Mouse (Mus musculus) midbrain, postnatal 0 days (tissue): ENCODE results near the gene Clec4d. TPM values are rescaled to one million over a fixed set of nuclear protein-coding genes. Genes with fewer than 3 reads are reported as not detected.
A peak's percentile ranks its signal among the peaks of the same experiment; 100 is the strongest.

Experiments
- ATAC-seq: fragments of 200-750 bp; cut with Nextera tagmentation; 2 replicates; pipeline ENCODE4 v1.8.0; 2017; ENCODE audit warnings: moderate number of reproducible peaks, mild to moderate bottlenecking, moderate TSS enrichment, moderate library complexity; ENCODE audit not compliant: low FRiP score
- DNase-seq: peaks from one replicate; pipeline ENCODE4 v3.0.0-alpha.2; 2015; ENCODE audit warnings: low spot score
- H3K27ac ChIP-seq: fragments of 300-500 bp; sonication (generic); 2 replicates; pipeline ENCODE4 v1.5.1; 2014; ENCODE audit warnings: low read depth, mild to moderate bottlenecking, low read length, mixed read lengths
- H3K27me3 ChIP-seq: fragments of 300-500 bp; sonication (generic); 2 replicates; pipeline ENCODE4 v1.6.1; 2014; ENCODE audit warnings: low read length, control low read depth, mixed read lengths; ENCODE audit not compliant: insufficient read depth
- H3K36me3 ChIP-seq: fragments of 300-500 bp; sonication (generic); 2 replicates; pipeline ENCODE4 v1.6.1; 2014; ENCODE audit warnings: low read length, control low read depth, mixed read lengths; ENCODE audit not compliant: insufficient read depth
- H3K4me1 ChIP-seq: fragments of 300-500 bp; sonication (generic); 2 replicates; pipeline ENCODE4 v1.6.1; 2014; ENCODE audit warnings: mild to moderate bottlenecking, control low read depth, antibody characterized with exemption, low read length, mixed read lengths; ENCODE audit not compliant: insufficient read depth
- H3K4me2 ChIP-seq: fragments of 300-500 bp; sonication (generic); 2 replicates; pipeline ENCODE4 v1.6.1; 2014; ENCODE audit warnings: low read depth, mild to moderate bottlenecking, low read length, mixed read lengths; ENCODE audit not compliant: poor library complexity, severe bottlenecking
- H3K4me3 ChIP-seq: fragments of 300-500 bp; sonication (generic); 2 replicates; pipeline ENCODE4 v1.5.1; 2014; ENCODE audit warnings: low read depth, mild to moderate bottlenecking, low read length, moderate library complexity
- H3K9ac ChIP-seq: fragments of 300-500 bp; sonication (generic); replicated peaks from 2 replicates; pipeline ENCODE4 v1.6.1; 2014; ENCODE audit warnings: mild to moderate bottlenecking, low read length, moderate library complexity, mixed read lengths; ENCODE audit not compliant: poor library complexity, severe bottlenecking
- H3K9me3 ChIP-seq: fragments of 300-500 bp; sonication (generic); 2 replicates; pipeline ENCODE4 v1.6.1; 2016; ENCODE audit warnings: low read length, control low read depth
- CTCF ChIP-seq: IDR thresholded peaks from 2 replicates; pipeline ENCODE4 v1.5.1; 2016; ENCODE audit warnings: antibody characterized with exemption, mild to moderate bottlenecking
- WGBS: fragments of 180-500 bp; shearing (Covaris S2); extraction: QIAGEN DNeasy Blood & Tissue Kit; methylation state at CpG from one replicate; pipeline ENCODE4 v1.1.7; 2014; 5-methylcytosine and 5-hydroxymethylcytosine counted together
- polyA plus RNA-seq: library from polyadenylated mRNA; unstranded; fragments of >200 nt; fragmentation: Nextera tagmentation; extraction: Ambion mirVana; gene quantifications from 2 replicates; pipeline ENCODE4 v1.2.1, GENCODE M21; 2015
- total RNA-seq: library from RNA; depleted of rRNA; stranded (reverse); fragments of >200 nt; gene quantifications from 2 replicates; pipeline ENCODE4 v1.2.3, GENCODE M21; 2014

Gene Clec4d
- total and polyA plus RNA-seq, 2 experiments from 2014 or later: not detected

GRCm38 (mm10) chr6:123252735-123253134 lies 9.2 kb upstream of the Clec4d start:
- Histone ChIP-seq H3K4me2 (no peak overlapping the region), H3K9ac (no peak overlapping the region), H3K36me3 (no peaks in the 10 kb centered on the region), H3K27me3 (no peaks in the 10 kb centered on the region), H3K4me3 (no peak overlapping the region), H3K4me1 (no peaks in the 10 kb centered on the region), H3K27ac (no peak overlapping the region), H3K9me3 (no peaks in the 10 kb centered on the region)
- DNase-seq (no peak), ATAC-seq (no peak)
- no peak for TF ChIP-seq CTCF

DNA sequence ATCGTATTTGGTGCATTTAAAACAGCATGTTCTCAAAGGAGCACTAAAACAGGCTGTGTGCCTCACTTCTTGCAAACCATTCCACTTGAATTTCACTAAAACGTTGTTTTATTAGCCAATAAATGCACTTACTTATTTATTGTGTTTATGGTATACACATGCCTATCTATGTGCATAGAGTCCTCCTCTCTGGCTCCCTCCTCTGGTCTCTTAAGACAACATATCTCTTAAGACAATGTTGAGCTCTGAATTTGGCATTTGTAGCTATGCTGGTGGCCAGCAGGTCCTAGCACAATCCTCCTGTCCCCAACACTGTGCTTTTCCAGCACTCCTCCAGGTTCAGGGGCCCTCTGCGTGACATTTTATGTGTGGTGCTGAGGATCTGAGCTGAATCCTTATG lies 3.0 kb upstream of the Clec4d start:
- no peak for ATAC-seq
- 76% methylated on average over 3 of the region's 3 CpGs for WGBS
- DNase-seq: peak; percentile 26
- no peaks in the 10 kb centered on the region for H3K36me3 ChIP-seq
- H3K4me1 ChIP-seq: no peaks in the 10 kb centered on the region
- H3K9me3 ChIP-seq: no peaks in the 10 kb centered on the region
- peak; percentile 30 for TF ChIP-seq CTCF
- no peak overlapping the region for H3K9ac ChIP-seq
- H3K4me2 ChIP-seq: no peak overlapping the region
- H3K27ac ChIP-seq: no peak overlapping the region
- H3K27me3 ChIP-seq: no peaks in the 10 kb centered on the region
- H3K4me3 ChIP-seq: no peak overlapping the region

DNA sequence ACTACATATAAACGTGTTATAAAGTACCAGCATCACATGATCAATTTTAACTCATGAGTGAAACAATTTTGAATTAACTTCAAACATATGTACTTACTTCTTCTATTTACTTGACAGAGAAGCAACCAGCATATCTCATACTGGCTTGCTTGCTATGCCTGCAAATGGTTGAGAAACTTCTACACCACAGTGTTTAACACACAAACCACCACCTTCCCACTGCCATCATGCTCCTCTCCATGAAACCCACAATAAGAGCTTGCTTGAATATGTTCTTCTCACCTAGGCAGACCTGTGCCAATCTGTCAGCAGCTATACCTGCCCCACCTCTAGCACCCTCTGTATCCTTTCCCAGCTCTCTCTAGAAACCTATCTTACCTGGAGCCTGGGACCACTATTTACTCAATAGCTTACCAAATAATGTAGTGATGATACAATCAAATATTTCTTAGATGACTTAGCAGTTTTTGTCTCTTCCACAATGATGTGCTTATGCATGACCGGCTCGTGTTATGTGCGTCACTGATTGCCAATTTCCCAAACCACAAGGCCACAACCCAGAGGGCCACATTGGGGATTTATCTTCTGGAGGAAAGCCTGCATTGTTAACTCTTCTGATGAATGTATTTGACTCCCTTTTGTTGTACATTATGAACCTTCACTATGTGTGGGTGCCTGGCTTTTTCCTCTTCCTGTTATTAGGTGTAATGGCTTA lies 1.9 kb upstream of the Clec4d start:
- no peak for ATAC-seq
- Histone ChIP-seq H3K9me3 (no peaks in the 10 kb centered on the region), H3K36me3 (no peaks in the 10 kb centered on the region), H3K4me2 (no peak overlapping the region), H3K27ac (no peak overlapping the region), H3K9ac (no peak overlapping the region), H3K4me3 (no peak overlapping the region), H3K27me3 (no peaks in the 10 kb centered on the region), H3K4me1 (no peaks in the 10 kb centered on the region)
- WGBS: 81% methylated on average over 4 of the region's 4 CpGs
- TF ChIP-seq CTCF: no peak
- DNase-seq: no peak

GRCm38 (mm10) chr6:123260868-123261267 lies 1.0 kb upstream of the Clec4d start:
- H3K9me3 ChIP-seq: no peaks in the 10 kb centered on the region

DNA sequence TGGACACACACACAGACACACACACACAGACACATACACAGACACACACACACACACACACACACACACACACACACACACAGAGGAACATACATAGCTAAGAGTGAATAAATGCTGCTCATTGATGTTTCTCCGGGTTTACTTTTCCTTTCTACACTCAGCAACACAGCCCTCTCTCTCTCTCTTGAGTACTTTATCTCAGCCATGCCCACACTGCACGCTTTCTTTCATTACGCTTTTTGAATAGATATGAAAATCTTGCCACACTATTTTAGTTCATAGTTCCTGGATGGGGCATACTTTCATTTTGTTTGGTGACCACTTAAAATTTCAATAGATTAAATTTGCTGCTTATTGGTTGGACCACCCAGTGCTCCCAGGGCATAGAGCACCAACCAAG lies 2.3 kb downstream of the Clec4d start:
- no peak for TF ChIP-seq CTCF
- no peaks in the 10 kb centered on the region for H3K4me1 ChIP-seq
- ATAC-seq: no peak
- H3K4me3 ChIP-seq: no peak overlapping the region
- DNase-seq: no peak
- H3K9ac ChIP-seq: no peak overlapping the region
- H3K27ac ChIP-seq: no peak overlapping the region
- H3K9me3 ChIP-seq: no peaks in the 10 kb centered on the region
- no peaks in the 10 kb centered on the region for H3K36me3 ChIP-seq
- 95% methylated on average over 3 of the region's 3 CpGs for WGBS
- no peak overlapping the region for H3K4me2 ChIP-seq
- no peaks in the 10 kb centered on the region for H3K27me3 ChIP-seq

More at GRCm38 (mm10) chr6:123260868-123261267, 1.0 kb upstream of the Clec4d start:
- DNase-seq: no peak
- Histone ChIP-seq H3K27me3 (no peaks in the 10 kb centered on the region), H3K27ac (no peak overlapping the region), H3K9ac (no peak overlapping the region), H3K36me3 (no peaks in the 10 kb centered on the region), H3K4me1 (no peaks in the 10 kb centered on the region), H3K4me2 (no peak overlapping the region), H3K4me3 (no peak overlapping the region)
- ATAC-seq: no peak
- WGBS: 83% methylated on average over 1 of the region's 1 CpGs
- no peak for TF ChIP-seq CTCF

GRCm38 (mm10) chr6:123265809-123266208 lies 3.9 kb downstream of the Clec4d start:
- Histone ChIP-seq H3K36me3 (no peaks in the 10 kb centered on the region), H3K9me3 (no peaks in the 10 kb centered on the region), H3K4me1 (no peaks in the 10 kb centered on the region), H3K4me2 (no peak overlapping the region), H3K27me3 (no peaks in the 10 kb centered on the region), H3K27ac (no peak overlapping the region), H3K9ac (no peak overlapping the region), H3K4me3 (no peak overlapping the region)
- 95% methylated on average over 4 of the region's 4 CpGs for WGBS
- ATAC-seq (no peak), DNase-seq (no peak)
- no peak for TF ChIP-seq CTCF
